10 mouse cellular contexts compared by ENCODE assay signal in genomic region chr13:38668514-38668913, GRCm38 (mm10). TPM values are rescaled to one million over a fixed set of nuclear protein-coding genes. Genes with fewer than 3 reads are reported as not detected.
DNase-seq lines count a peak whose midpoint lies in the region; ATAC-seq lines count a peak whose summit lies in the region.
"Had no signal": no experiment of that assay in that cellular context is flagged by ENCODE, and none has a peak within 500 bp of the region (broad histone marks: within the 10 kb centered on the region; RNA-seq: fewer than 3 reads in every experiment).

No protein-coding gene starts in this region.

- no peaks in the 10 kb centered on the region for H3K9me3 ChIP-seq in heart, embryonic 11.5 days (replicated peaks; ENCODE audit: control insufficient read depth, low read length)
- H3K9me3 ChIP-seq: embryonic facial prominence, embryonic 12.5 days; lung, embryonic 15.5 days had no signal

- 23% methylated on average over 2 of the region's 2 CpGs for WGBS in heart, embryonic 11.5 days (ENCODE audit: insufficient replicate concordance)

- no peak overlapping the region for H3K27ac ChIP-seq in heart, embryonic 11.5 days (ENCODE audit: low read depth, low read length)
- H3K27ac ChIP-seq: embryonic facial prominence, embryonic 12.5 days; lung, embryonic 15.5 days had no signal

- no peak overlapping the region for H3K4me2 ChIP-seq in heart, embryonic 11.5 days
- H3K4me2 ChIP-seq: embryonic facial prominence, embryonic 12.5 days; lung, embryonic 15.5 days had no signal

- H3K36me3 ChIP-seq in heart, embryonic 11.5 days (ENCODE audit: control insufficient read depth, insufficient read depth, low read length): no peaks in the 10 kb centered on the region
- H3K36me3 ChIP-seq: embryonic facial prominence, embryonic 12.5 days; lung, embryonic 15.5 days had no signal

- H3K9ac ChIP-seq in heart, embryonic 11.5 days (ENCODE audit: low read depth, low read length): no peak overlapping the region
- H3K9ac ChIP-seq: embryonic facial prominence, embryonic 12.5 days; lung, embryonic 15.5 days had no signal

- peak; percentile 88 for DNase-seq in heart, adult 11 months
- peak; percentile 76 for DNase-seq in CD4-positive, CD25-positive, alpha-beta regulatory T cell, adult 2 months (ENCODE audit: low read depth, low spot score)
- peak; percentile 54 for DNase-seq in adrenal gland, postnatal 25 days
- DNase-seq in thymus, postnatal 14 days: peak; percentile 59
- DNase-seq in layer of hippocampus, postnatal 10 days (ENCODE audit: low spot score in 2 of 2): no peak

- no peaks in the 10 kb centered on the region for H3K27me3 ChIP-seq in heart, embryonic 11.5 days (ENCODE audit: control insufficient read depth, insufficient read depth, low read length)
- H3K27me3 ChIP-seq: embryonic facial prominence, embryonic 12.5 days; lung, embryonic 15.5 days had no signal

- no peak for ATAC-seq in heart, embryonic 11.5 days (replicated peaks; ENCODE audit: insufficient number of reproducible peaks, low FRiP score, low TSS enrichment)
- ATAC-seq in hematopoietic stem cell, adult 5-6 weeks (replicated peaks in 1 of 2; ENCODE audit: insufficient read depth in 1 of 2, low FRiP score in 2 of 2, low TSS enrichment in 1 of 2, low read depth in 1 of 2, poor library complexity in 2 of 2, severe bottlenecking in 2 of 2): peak; percentile 45 to 59; a peak in 3 of 4 replicates
- ATAC-seq in megakaryocyte progenitor cell, adult 5-6 weeks (replicated peaks; ENCODE audit: poor library complexity): peak; percentile 95

- H3K4me1 ChIP-seq in heart, embryonic 11.5 days (ENCODE audit: control insufficient read depth, insufficient read depth, low read length): no peaks in the 10 kb centered on the region
- H3K4me1 ChIP-seq: embryonic facial prominence, embryonic 12.5 days; lung, embryonic 15.5 days had no signal

- H3K4me3 ChIP-seq in heart, embryonic 11.5 days (ENCODE audit: low read depth, low read length): no peak overlapping the region
- H3K4me3 ChIP-seq: embryonic facial prominence, embryonic 12.5 days; lung, embryonic 15.5 days had no signal

RNA-seq across cellular contexts. Expression of gene Eef1e1, which starts 9.7 kb away (rescaled TPM):
- 42.7 and 45.2 TPM in 2 replicates for polyA plus RNA-seq in heart, embryonic 11.5 days (2014; fragmentation: Nextera tagmentation; extraction: Ambion mirVana)
- 30.4 and 36.9 TPM in 2 replicates for total RNA-seq in adrenal gland, postnatal 25 days (2021)
- total RNA-seq in hematopoietic stem cell, adult 5-6 weeks (2017): 40.0 and 49.0 TPM in 2 replicates
- 55.4 and 63.3 TPM in 2 replicates for total RNA-seq in megakaryocyte progenitor cell, adult 5-6 weeks (2015)
- 43.5 and 52.9 TPM in 2 replicates for total RNA-seq in megakaryocyte progenitor cell, adult 5-6 weeks (2017)
- 10 to 100 TPM; 43.7 to 47.2 TPM for total RNA-seq in layer of hippocampus, postnatal 10 days (2021)

RNA-seq across cellular contexts. Expression of gene Bloc1s5, which starts 33.6 kb away (rescaled TPM):
- 17.9 and 18.9 TPM in 2 replicates for polyA plus RNA-seq in heart, embryonic 11.5 days (2014; fragmentation: Nextera tagmentation; extraction: Ambion mirVana)
- total RNA-seq in adrenal gland, postnatal 25 days (2021): 13.8 and 24.4 TPM in 2 replicates
- total RNA-seq in hematopoietic stem cell, adult 5-6 weeks (2017): 8.3 and 13.9 TPM in 2 replicates
- total RNA-seq in megakaryocyte progenitor cell, adult 5-6 weeks (2015): 3.6 and 4.5 TPM in 2 replicates
- 13.0 and 14.7 TPM in 2 replicates for total RNA-seq in megakaryocyte progenitor cell, adult 5-6 weeks (2017)
- 10 to 100 TPM; 11.1 to 12.3 TPM for total RNA-seq in layer of hippocampus, postnatal 10 days (2021)

Comparison
In these comparisons a context has a peak if more than half of its experiments do, and no peak if none do; other contexts are left out.
1. DNase-seq: peak in heart, adult 11 months (single experiment), CD4-positive, CD25-positive, alpha-beta regulatory T cell, adult 2 months (single experiment), adrenal gland, postnatal 25 days (single experiment) and thymus, postnatal 14 days (single experiment); none in layer of hippocampus, postnatal 10 days (0 of 2).